Mouse (Mus musculus): ENCODE results near the gene Rassf7.

Gene Rassf7

DNA sequence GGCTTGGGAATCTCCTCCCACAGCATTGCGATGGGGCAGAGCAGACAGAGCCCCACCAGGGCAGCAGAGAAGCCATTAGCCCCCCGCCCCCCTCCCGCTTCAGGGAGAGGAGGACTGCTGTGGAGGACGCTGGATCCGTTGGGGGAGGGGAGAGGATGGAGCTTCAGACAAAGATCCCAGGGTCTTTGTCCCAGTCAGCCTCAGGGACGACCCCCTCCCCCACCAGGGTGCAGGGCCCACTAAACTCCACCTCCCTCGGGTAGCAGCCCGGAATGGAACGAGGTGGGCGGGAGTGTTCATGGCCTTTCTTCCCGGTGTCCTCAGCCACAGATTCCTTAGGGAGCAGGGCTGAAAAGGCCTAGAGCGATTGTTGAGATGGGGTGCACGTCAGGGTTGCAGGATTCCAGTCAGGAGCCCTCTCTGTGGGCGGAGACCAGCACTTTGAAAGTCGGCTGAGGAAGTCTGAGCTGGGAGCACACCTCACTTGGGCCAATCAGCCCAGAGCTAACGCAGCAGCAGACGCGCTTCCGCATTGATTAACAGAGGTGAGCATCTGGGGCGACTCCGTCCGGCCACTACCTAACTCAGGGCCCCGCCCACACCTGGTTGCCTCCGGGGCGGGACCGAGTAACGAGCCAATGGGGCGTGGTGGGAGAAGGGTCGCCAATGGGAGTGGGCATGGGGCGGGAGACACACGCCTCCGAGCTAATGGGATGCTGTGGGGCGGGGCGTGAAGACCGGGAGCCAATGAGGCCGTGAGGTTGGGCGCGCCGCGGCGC is at the start of gene Rassf7:
Gene Rassf7, plus strand, starts transcription at position 760 of the 779 bp plus-strand sequence.
- DNase-seq (ENCODE audit: low read depth, low spot score), result peak; percentile 88

DNA sequence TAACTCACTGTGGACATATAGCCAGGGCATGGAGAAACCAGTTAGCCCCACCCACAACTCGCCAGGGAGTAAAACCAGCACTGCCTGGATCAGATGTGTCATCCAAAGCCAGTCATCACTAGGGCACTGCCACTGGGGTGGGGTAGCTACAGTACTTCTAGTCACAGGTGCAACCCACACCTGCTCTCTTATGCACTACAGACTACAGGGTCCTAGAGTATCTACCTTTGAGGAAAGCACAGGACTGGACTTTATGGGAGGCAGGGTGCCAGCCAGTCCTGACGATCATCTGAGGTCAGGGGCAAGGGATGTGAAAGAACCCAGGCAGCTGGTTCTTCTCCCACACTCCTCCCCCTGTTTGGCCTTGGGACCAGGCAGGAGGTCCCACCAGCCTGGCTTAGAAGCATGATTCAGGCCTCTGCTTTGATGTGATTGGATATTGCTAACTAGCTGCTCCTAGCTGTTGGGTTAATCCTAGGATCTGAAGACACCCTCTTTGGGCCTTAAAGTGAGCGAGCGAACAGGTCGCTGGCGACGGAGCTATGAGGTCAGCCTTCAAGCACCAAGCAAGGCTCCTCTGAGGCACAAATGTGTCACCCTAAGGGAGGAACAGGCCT is 47.7 kb upstream of the Rassf7 start:
- no peak for DNase-seq (ENCODE audit: low read depth, low spot score)

DNA sequence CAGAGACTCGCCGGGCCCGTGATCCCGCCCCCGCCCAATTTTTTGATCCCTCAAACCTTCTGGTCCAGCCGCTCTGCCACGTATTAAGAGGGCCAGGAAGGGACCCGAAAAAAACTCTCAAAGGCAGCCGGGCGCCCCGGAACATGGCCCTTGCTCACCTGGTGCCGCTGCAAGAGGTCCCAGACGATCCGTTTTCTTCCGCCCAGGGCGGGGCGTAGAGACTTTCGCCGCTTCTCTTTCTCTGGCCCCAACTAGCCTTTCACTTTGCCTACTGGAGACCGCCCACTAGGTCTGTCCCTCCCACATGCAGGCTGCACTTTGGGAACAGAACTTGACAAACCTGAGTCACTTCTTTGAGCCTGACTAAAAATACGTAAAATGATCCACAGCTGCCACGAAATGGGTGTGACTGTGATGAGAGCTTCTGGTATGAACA is 47.1 kb upstream of the Rassf7 start:
- DNase-seq (ENCODE audit: low read depth, low spot score), result no peak

DNA sequence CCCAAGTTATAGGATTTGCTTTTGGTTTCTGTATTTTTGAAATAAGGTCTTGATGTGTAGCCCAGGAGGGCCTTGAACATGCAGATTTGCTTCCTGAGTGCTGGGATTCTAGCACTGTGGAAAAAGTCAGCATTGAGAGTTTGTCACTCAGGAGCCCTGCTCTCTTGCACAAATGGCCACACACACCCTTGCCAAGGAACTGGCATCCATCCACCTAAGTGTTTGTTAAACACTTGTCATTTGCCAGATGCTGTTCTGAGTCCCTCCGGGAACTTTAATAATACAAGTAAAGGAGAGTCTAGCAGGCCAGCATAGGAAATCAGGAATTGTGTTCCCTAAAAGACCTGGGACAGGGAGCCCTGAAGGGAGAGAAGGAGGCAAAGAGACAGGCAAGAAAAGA is 46.4 kb upstream of the Rassf7 start:
- DNase-seq (ENCODE audit: low read depth, low spot score), result no peak

DNA sequence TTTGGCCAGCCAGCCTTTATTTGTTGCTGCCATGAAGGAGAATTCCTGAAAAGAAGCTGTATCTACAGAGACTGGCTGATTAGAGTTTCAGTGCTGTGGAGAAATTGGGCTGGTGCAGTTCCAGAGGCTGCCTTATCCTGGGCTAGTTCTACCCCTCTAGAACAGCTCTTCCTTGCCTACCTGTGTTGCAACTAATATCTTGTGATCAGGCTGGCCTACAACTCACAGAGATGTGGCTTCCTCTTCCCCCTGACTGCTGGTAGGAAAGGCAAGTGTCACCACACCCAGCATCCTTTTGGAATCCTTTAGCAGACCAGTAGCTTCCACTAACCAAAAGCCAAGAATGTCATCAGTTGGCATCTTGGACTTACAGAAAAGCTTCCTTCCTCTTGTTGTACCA is 45.8 kb upstream of the Rassf7 start:
- no peak for DNase-seq (ENCODE audit: low read depth, low spot score)

DNA sequence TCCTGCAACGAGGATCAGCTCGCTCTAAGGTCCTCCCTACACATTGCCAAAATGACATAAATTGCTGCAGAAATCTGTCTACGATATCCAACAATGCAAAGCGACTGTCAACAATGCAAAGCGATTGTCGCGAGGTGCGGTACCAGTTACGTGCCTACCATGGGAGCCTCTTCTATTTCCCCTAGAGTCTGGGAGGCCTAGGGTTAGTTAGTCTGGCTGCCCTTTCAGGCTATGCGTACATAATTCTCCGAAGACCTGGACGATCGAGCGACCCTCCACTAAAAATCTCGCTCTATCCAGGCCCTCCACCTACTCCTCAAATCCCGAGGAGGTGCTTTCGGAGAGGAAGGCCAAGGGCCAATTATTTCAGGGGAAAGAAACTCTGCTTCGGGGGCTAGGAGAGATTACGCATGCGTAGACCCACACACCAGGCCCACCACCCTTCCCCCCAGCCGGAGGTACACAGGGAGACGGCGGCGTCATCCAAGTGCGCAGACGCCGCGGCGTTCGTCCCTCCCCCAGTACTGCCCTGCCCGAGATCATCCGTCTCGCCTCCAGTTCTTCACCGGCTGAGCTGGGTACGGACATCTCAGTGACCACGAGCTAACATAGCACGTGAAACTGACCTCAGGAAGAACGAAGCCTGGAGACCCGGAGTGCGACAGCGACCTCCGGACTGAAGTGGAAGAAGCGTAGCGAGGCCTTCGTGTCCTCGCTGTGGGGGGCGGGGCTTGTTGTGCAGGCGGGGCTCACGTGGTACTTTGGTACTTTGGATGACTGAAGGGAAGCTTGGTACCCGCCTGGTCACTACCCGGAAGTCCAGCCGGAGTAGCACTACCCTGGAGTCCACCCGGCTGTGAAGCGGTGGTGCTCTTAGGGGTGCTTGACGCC is 43.3 kb upstream of the Rassf7 start, which contains the start of gene Rnh1:
Gene Rnh1, minus strand, starts transcription at position 742 of the 891 bp plus-strand sequence.
- DNase-seq (ENCODE audit: low read depth, low spot score), result peak; percentile 88

DNA sequence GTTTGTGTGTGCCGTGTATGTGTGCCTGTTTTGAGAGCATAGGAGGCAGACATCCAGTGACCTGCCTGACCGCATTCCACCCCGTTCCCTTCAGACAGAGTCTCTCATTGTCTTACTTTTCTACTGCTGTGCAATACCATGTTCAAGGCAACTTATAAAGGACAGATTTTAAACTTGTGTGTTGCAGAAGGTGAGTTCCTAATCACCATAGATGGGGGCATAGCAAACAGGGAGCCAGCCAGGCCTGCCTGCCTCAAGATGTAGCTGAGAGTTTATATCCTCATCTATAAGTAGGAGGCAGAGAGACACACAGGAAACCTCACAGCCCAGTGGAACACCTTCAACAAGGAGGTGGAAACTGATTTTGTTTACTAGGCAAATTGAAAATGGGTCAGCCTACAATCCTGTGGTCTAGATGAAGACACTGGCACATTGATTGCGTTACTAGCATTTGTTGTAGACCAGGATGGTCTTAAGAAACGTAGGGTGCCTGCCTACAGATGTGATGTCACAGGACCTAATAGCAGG is 42.3 kb upstream of the Rassf7 start:
- DNase-seq (ENCODE audit: low read depth, low spot score), result no peak

DNA sequence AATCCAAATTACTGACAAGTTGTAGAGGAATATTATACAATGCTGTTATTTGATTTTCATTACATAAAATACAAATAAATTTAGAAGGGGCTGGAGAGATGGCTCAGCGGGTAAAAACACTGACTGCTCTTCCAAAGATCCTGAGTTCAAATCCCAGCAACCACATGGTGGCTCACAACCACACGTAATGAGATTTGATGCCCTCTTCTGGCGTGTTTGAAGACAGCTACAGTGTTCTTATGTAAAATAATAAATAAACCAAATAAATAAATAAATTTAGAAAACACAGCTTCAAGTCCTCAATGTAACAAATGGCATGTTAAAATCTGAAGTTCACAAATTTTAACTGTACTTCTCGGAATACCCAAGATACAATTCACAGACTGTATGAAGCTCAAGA is 40.6 kb upstream of the Rassf7 start:
- no peak for DNase-seq (ENCODE audit: low read depth, low spot score)

DNA sequence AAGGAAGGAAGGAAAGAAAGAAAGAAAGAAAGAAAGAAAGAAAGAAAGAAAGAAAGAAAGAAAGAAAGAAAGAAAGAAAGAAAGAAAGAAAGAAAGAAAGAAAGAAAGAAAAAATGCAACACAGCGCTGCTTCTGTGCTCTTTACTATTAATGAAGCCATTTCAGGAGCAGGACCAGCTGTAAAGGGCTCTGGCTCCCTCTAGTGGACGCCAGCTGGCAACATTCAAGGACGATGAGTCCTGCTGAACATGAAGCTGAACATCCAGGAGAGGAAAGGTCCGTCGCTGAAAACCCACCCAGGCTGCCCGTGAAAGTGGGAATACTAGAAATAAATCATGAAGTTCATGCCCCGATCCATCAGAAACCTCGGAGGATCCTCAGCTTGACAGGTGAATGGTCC is 39.5 kb upstream of the Rassf7 start:
- peak; percentile 82 for DNase-seq (ENCODE audit: low read depth, low spot score)

DNA sequence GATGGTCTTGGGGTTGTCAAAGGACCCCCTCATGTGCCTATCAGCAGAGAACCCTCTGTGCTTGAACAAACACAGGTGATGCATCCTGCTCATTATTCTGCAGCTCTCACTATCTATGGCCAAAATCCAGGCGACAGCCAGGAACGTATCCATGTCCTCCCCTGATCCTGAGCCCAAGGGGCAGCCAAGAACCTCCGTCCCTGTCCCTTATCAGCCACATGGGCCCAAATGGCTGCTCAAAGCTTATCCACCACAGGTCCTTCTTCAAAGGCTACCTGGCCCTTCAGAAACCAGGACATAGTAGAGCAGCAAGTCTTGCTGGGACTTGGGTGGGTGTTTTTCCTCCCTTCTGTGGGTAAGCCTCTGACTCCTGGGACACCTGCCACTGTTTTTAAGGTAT is 27.5 kb upstream of the Rassf7 start:
- no peak for DNase-seq (ENCODE audit: low read depth, low spot score)

DNA sequence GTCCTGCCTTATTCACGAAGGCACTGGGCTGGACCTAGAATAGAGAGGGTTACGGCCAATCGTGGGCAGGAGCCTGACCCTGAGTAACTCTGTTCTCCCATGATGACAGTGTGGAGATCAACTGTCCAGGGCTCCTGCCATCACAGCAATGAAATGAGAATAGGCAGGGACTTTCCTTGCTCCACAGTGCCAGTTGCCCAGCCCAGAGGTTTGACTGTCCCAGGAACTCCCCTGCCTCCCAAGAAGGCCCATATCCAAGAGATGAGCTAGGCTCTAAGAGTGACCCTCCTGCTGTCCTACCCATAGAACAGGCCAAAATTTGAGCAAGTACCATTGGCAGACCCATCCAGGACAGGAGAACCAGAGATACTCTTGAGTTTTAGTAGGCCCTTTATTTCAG is 26.9 kb upstream of the Rassf7 start:
- no peak for DNase-seq (ENCODE audit: low read depth, low spot score)

DNA sequence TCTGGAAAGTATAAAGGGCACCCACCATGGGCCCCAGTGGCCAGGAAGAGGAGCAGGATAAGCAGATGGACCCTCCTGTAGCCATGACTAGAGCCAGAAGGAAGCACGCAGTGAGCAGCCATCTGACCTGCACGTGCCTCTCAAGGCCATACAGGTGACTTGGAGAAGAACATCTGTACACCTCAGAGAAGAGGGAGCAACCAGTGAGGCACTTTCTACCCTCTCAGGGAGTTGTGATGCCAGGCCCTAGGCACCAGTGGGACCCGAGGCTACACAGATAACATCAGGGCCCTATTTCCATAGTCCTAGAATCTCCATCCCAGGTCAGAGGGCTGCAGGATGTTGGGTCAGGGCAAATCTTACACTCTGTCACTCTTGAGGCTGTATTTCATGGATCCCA is 25.4 kb upstream of the Rassf7 start:
- DNase-seq (ENCODE audit: low read depth, low spot score), result no peak

DNA sequence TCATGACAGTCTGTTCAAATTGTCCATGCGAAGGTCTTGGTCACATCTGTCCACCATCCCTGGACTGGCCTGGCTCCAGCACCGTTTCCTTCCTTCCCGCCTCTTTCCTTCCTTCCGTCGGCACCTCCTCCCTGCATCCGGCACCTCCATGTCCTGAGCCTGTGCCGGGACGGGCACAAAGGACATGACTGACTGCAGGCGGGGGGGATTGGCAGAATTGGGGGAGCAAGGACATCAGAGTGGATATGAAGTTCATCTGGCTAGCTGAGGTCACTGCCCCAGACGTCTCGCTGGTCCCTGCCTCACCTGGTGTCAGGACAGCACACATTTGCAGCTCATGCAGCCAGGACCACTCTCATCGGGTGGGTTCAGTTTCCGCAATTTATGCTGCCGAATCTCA is 24.6 kb upstream of the Rassf7 start:
- no peak for DNase-seq (ENCODE audit: low read depth, low spot score)

DNA sequence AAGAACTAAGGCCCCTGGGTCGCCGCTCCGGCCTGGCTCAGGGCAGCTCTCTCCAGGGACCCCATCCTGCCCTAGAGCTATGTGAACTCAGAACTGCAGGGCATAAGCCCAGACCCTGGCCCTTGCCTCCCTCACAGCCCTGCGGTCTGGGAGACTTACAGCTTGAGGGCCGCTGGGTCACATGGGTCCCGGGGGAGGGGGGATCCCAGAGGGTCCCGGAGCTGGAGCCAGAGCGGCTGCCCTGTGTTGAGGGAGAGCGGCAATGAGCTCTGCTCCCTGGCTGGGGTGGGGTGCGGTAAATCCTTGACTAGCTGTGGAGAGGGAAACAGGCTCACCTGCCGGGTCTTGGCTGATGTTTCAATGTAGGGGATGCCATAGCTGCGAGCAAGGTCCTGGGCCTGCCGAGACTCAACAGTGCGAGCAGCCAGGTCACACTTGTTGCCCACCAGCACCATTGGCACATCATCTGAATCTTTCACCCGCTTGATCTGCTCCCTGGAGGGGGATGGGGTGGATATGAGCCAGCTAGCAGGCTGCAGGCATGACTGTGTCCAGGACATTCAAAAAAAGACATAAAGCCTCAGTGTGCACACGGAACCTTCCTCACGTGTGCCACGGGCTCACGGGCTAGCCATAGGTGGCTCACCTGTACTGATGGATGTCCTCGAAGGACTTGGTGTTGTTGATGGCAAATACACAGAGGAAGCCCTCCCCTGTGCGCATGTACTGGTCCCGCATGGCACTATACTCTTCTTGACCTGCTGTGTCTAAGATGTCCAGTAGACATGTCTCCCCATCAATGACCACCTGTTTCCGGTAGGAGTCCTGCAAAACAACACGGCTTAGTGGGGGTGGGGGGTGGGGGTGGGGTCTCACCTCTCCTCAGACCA is 23.6 kb upstream of the Rassf7 start:
- DNase-seq (ENCODE audit: low read depth, low spot score), result no peak

DNA sequence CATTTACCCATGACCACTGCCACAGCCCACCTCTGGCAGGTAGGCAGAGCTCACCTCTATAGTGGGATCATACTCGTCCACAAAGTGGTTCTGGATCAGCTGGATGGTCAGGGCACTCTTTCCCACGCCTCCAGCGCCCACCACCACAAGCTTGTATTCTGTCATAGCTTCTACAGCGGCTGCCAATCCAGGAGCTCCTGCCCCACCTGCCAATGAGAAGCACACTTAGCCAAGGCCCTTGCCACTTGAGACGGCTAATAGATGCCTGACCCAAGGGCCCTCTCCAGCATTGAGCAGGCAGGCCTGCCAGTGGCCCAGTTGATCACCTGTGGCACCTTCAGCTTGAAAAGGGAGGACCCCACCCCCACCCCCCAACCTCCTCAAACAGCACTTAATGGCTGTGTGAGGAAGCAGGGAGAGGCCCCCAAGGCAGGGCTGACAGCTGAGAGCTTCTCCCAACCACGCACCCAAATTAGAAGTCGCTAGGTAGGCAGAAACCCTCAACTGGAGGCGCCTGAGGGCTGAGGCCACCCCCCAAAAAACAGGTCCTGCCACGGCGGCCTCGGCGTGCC is 22.8 kb upstream of the Rassf7 start:
- no peak for DNase-seq (ENCODE audit: low read depth, low spot score)

DNA sequence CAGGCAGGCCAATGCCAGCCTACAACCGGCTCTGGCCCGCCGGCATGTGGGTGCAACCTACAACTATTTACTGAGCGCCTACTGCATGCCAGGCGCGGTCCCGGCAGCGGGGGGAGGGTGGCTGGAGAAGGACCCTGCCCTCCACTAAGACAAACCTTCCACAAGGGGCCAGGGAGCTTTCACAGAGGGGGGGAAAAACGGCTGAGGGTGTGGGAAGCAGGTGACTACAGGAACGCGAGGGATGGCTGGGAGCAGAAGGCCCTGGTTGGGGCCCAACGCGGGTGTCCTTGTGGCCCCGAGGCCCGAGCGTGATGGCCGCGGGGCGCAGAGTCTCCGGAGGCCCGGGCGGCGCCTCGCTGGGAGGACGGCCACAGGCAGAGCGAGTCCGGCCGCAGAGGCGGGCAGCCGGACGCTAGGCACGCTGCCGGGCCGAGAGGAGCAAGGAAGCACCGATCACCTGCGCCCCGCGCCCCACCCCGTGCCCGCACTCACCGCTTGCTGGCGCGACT is 22.3 kb upstream of the Rassf7 start:
- DNase-seq (ENCODE audit: low read depth, low spot score), result no peak

DNA sequence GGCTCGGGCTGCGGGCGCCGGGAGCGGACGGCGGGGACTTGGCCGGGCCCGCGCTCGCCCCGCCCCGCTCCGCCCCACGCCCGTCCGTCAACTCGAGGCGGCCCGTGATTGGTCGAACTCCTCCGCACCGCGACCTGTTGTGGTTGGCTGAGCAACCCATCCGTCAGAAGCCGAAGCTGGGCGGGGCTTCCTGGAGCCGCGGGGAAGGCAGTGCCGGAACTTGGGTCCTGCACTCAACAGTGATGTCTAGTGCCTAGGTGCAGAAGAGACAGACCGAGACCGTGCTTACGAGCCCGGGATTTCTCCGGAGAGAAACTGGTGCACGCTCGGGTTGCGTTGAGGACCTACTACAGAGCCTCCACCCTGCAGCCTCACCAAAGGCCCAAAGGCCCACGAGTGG is 21.7 kb upstream of the Rassf7 start, which contains the start of the genes Hras and Lrrc56:
Gene Hras, minus strand, starts transcription at position 58 of the 400 bp plus-strand sequence.
Gene Lrrc56, plus strand, starts transcription at position 210 of the 400 bp plus-strand sequence.
- peak; percentile 94 for DNase-seq (ENCODE audit: low read depth, low spot score)

DNA sequence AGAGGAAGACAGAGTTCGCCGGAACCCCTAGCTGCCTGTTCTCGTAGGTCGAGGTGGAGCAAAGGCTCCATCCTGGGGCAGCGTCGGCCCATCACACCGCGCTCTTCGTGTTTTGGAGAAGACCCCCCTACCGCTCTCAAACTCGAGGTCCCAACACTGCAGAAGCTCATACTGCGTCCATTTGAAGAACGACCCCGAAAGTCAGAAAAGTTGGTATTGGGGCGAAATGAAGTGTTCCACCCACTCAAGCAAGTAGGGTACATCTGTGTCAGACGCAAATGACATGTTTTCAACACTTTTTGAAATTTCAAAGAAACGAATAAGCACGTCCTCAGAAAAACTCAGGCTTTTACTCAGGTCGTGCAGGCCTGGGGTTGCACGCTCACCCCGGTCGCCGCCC is 21.3 kb upstream of the Rassf7 start:
- no peak for DNase-seq (ENCODE audit: low read depth, low spot score)

DNA sequence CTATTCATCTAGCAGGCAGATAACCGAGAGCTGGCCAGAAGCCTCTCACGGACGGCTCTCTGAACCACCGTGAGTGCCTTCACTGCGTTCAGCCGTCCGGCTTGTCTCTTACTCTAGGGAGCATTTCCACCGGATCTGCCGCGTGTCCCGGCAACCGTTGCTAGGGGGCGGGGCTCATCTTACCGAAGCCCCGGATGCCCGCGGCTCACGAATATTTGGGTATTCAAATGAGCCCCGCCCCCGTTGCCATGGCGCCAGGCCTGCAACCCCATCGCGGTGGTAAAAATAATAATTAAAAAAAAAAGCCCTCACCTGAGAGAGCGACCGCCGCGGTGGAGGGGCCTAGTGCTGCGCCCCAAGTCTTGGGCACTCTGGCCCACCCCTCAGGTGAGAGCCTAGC is 20.8 kb upstream of the Rassf7 start:
- peak; percentile 70 for DNase-seq (ENCODE audit: low read depth, low spot score)

DNA sequence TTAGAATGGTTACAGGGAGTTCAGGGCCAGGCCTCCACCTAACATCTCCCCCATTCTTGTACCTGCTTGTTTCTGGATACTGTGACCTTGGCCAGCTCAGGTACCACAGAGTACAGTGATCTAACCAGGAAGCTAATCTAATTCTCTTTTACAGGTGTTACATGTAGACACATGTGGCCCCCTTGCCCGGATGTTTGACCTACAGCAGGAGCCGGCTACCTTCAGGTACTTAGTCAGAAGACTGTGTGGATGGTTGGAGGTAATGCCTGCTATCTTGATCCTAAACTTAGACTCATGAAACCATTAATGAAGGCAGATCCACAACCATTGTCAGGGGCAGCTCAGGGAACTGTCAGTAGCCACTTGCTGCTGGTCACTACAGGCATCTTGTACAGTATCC is 19.9 kb upstream of the Rassf7 start:
- no peak for DNase-seq (ENCODE audit: low read depth, low spot score)
